Mouse (Mus musculus): ENCODE data around the gene Zfp618.

Zfp618 gene

DNA sequence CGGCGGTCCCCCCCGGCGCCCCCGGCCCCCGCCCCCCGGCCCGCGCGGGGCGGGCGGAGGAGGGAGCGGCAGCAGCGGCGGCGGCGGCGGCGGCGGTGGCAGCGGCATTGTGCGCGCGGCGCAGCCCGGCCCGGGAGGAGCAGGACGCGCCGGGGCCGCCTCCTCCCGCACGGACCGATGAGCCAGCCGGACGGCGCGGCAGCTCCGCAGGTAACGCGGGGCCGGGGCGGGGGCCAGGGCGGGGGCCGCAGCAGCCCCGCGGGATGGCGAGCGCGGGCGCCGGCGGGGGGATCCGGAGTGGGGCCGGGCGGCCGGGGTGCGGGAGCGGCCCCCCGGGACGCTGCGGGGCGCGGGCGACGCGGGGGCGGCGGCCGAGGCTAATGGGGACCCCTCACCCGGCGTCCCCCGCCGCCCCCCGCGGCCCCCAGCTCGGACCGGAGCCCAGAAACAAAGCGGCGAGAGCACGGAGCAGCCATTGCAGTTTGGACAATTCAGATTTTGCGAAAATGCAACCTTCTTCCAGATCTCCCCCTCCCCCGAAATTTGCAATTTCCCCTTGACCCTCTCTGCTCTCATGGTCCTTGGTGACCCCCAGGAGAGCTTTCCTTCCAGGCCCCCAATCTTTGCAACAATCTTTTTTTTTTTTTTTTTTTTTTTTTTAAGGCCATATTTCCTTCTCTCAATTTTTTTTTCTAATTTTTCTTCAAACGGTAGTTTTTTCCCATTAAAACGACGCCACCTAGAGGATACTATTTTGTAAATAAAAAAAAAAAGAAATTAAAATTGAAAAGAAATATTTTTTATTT lies at the start of gene Zfp618:
TSS of gene Zfp618 (plus strand) at position 77 of the 806 bp plus-strand sequence.
- DNase-seq (ENCODE audit: low read depth in 2 of 2, low spot score in 2 of 2): no peak

DNA sequence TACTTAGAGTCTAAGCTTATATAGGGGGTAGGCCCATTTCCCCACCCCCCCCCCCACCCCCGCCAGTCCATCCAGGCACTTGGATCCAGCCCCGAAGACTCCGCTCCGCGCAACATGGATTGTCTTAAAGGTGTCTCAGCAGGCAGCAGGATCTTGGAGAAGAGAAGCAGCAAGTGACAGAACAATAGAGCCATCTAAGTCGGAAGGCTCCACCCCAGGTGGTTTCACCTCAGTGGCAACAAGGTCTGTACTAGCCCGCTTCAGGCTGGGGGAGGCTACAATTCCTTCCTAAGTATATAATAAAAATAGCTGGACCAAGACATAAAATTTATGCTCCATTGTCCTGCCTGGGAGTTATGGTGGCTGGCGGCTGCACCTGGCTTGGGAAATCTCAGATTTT lies 48.3 kb upstream of the Zfp618 start:
- DNase-seq (ENCODE audit: low read depth in 2 of 2, low spot score in 2 of 2): no peak

DNA sequence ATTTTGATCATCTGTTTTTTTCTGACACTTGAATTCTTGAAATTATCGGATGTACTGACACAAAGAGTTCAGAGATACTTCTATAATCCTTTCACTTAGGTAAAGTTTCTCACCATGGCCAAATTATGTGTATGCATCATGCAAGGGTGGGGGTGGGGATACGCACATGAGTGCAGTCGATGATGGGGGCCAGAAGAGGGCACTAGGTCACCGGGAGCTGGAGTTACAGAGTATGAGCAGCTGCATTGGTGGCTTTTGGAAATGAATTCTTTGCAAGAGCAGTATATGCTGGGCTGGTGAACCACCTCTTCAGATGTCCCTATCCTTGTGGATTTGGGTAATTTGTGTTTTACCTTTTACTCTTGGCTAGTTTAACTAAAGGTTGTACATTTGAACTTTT lies 31.6 kb upstream of the Zfp618 start:
- no peak for DNase-seq (ENCODE audit: low read depth in 2 of 2, low spot score in 2 of 2)

DNA sequence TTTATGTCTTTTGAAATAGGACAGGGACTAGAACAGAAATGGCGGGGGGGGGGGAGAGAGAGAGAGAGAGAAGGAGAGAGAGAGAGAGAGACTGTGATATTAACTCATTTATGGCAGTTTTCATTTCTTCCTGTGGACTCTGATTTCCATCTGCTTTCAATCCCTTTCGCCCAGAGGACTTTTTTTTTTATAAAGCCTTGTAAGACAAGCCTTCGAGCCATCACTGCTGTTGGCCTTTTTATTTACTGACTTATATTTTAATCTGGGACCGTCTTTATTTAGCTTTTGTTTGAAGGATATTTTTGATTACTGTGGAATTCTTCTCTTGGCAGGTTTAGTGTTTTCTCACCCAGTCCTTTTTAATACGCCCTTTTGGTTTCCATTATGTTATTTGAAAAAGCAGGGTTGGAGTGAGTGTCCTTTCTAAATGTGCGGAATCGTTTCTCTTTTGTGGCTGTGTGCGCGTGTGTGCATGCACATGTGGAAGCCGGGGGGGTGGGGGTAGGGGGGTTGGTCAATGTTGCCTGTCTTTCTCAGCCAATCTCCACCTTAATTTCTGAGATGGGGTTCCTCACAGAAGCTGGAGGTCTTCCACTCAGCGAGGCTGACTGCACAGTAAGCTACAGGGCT lies 29.7 kb upstream of the Zfp618 start:
- no peak for DNase-seq (ENCODE audit: low read depth in 2 of 2, low spot score in 2 of 2)

DNA sequence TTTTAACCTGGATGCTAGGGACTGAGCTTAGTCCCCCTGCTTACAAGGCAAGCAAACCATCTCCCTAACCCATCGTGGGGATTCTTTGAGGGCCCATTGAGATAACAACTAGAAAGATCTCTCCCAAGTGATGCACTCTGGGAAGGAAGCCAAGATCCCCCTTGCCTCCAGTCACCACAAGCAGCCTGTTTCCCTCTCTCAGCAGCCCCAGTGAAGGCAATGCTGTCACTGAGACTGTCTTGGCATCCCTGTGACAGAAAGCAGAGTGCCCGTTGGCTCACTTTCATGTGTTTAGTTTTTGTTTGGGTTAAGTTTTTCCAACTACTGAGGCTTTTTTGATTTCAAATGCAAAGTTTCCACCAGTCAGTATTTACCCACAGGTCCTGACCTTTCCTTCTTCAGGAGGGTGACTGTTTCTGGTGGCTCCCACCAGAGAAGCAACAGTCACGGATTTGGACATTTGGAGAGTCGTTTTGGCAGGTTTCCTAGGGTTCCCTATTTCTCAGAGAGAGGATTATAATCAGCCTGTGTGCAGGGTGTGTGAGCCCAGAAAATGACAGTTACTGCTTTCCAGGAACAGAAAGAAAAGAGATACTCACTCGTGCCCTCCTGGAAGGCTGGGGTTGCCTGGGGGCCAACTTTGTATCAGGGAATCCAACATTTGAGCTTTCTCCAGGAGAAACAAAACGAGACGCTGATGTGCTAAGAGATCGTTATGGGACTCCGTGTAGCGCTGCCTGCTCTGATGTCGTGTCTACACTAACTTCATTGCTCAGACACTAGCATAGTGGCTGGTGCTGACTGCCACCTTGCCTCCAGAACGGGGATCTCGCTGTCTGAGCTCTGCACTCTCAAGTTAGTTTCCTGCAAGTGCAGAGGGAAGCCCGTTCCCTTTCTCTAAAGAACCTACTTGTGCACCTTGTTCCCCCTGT lies 23.1 kb upstream of the Zfp618 start:
- no peak for DNase-seq (ENCODE audit: low read depth in 2 of 2, low spot score in 2 of 2)

DNA sequence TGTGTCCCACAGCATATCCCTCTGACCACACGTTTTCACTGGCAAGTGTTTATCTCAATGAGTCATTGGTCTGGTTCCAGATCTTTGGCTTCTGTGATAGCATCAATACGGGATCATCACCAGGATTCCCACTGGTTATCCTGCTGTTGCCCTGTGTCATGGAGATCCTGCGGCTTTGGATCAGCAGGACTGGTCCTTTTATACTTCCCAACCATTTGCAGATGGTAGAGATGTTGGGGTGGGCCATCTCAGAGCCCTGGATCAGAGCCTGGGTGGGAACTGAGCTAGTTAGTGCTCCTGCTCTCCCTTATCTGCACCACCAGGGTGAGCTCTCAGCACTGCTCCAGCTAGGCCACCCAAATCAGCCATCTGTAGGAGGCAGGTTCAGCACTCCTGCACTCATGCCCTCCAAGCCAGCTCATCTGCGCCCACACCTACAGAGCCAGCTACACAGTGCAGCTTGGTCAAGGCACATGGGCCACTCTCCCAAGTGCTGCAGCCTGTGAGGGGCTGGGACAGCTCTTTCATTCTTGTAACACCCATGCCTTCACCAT lies 21.0 kb upstream of the Zfp618 start:
- DNase-seq (ENCODE audit: low read depth in 2 of 2, low spot score in 2 of 2): no peak

DNA sequence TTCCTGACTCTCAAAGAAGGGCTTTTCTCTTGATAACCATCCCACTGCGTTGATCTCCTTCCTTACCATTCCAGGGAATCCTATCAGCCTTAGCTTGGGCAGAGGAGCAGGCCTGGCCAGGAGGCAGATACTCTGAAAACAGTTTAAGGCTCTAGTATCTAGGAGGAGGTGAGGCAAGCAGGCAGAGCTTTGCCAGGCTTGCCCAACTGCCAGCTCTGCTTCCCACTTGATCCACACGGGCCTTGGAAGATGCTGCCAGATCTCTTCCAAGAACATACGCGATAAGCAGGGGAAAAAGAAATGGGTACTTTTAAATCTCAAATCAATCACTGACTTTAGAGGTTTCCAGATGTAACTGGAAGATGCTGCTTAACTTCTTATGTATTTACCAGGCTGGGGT lies 1.6 kb upstream of the Zfp618 start:
- DNase-seq (ENCODE audit: low read depth in 2 of 2, low spot score in 2 of 2): no peak

DNA sequence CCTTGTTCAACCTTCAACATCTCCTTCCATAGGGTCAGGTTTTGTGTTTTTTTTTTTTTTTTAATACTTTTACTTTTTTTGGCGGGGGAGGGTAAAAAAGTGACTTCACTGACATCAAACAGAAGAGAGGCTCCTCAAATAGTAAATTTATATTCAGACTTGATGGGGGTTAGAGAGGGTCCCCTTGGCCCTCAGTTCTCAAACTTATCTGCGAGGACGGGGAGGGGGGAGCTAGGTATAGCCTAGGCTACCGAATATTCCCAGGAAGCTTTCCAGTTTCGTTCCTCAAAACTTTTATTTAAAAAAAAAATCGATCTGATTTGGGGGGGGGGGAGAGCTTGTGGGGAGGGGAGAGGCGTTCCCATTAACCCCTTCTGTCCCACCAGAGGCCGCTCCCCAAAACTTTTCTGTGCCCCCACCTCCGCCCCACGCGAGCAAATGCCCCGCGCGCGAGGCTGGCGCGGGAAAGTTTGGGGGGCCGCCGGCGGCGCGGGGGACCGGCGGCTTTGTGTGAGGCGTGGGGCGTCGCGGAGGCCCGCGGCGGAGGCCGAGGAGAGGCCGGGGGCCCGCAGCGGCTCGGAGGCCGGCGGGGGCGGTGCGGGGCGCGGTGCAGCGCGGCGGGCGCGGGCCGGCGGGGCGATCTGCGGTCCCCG lies 403 bp upstream of the Zfp618 start:
- no peak for DNase-seq (ENCODE audit: low read depth in 2 of 2, low spot score in 2 of 2)

DNA sequence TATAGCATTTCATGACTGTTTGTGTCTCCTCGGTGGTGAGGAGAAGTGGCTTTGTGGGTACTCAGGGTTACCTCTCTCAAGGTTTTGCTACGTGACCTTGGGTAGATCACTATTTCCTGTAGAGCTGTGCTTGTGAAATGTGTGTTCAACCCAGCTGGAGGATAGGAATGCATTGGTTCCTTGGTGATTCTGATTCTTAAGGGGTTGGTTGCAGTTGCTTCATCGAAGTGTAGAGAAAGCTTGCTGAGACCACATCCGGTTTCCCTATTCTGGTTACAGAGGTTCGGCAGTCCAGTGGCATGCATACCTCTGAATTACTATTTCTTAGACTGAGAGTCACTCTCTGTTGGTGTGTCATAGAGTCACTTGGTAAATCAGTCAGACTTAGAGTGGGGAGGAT lies 4.2 kb downstream of the Zfp618 start:
- no peak for DNase-seq (ENCODE audit: low read depth in 2 of 2, low spot score in 2 of 2)

DNA sequence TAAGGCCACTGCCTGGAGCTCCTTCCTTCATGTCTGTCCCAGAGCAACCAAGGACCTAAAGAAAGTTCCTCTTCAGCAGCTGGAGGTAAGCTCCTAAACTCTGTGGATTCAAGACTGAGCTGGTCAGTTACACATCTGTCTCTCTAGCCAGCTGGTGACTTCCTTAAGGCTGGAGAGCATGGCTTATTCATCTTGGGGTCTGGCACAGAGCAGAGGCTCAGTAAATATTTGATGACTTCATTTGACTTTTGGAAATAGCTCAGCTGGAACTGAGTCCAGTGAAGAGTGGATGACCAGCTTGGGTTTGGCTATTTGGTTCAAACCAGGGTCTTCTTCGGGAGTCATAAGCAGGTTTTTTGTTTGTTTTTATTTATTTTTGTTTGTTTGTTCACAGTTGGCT lies 6.6 kb downstream of the Zfp618 start:
- no peak for DNase-seq (ENCODE audit: low read depth in 2 of 2, low spot score in 2 of 2)

DNA sequence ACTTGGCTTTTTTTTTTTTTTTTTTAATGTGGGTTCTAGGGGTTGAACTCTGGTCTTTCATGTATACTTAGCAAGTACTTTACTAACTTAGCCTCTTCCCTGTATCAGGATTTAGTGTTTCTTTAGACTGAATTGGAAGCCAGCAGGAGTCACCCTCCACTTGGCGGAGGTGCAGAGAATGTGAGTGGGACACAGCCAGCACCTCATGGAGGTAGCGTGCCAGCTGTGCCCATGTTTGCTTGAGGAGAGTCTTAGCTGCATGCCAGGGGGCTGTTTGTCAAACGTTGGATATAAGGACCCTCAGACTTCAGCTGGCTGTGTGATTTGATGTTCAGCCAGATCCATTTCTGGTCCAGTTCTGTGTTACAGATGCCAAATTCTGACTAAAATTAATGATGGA lies 7.7 kb downstream of the Zfp618 start:
- DNase-seq (ENCODE audit: low read depth in 2 of 2, low spot score in 2 of 2): no peak

DNA sequence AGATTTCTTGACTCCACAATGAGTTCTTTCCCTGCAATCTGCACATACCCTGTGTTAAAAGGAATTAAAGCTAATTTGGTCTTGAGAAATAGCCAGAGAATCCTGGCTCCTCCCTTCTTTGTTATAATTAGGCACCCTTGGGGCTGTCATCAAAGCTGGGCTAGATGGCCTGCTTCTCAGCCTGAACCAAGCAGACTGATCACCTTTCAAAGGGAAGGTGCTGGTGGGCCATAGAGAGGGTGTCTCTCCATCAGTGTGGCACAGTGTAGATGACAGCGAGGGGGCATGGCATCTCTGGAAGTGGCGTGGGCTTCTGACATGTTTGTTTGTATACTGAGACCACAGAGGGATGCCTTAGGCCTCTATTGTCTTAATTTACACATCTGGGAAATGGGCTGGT lies 9.5 kb downstream of the Zfp618 start:
- no peak for DNase-seq (ENCODE audit: low read depth in 2 of 2, low spot score in 2 of 2)

DNA sequence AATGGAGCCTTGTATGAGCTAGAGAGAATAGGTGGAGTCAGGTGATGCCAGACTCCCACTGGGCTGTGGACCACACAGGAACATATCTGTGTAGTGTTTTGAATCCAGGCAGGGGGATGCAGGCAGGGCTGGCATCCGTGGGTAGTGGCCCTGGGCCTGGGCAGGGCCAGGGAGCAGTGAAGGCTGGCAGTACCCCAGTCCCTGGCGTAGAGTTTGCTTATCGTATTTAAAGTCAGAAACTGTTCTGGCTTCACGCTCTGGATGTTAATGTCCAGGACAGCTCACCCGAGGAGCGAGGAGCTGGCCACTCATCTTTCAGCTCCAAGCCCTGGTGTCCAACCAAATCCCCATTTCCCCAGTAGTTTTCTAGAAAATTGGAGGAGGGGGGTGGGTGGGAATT lies 10.2 kb downstream of the Zfp618 start:
- no peak for DNase-seq (ENCODE audit: low read depth in 2 of 2, low spot score in 2 of 2)

DNA sequence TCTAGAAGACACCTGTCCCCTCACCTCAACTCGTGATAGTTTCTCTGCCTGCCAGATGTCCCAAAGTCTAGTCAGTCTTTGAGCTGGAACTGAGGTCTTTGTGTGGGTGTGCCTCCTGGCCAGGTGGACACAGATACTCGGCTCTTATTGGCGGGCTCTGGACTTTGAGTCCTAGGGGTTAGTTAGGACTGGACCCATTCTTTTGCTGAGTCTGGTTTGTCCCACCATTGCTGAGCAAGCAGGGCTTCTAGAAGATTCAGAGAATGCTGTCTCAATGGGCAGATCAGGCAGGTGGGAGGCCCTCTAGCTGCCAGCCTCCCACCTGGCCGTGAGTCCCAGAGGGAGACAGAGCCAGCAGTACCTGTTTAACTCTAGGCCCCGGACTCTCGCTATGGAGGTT lies 12.1 kb downstream of the Zfp618 start:
- DNase-seq (ENCODE audit: low read depth in 2 of 2, low spot score in 2 of 2): no peak

DNA sequence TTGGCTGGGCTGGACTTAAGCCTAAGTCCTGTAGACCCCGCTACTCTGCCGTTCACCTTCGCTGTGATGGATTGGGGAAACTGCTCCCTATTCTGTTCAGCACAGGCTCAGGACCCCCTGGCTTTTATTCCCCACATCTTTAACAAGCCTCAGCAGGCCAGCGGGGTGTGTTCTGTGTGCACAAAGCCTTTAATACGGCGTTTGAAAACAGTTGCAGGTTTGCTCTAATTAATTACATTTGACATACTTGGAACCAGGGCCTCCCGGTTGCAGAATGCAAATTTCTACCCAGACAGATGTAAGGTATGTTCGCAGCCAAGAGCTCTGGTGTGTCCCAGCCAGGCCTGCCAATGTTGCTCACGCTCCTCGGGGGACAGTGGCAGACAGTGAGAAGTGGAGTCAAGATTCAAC lies 13.1 kb downstream of the Zfp618 start:
- DNase-seq (ENCODE audit: low read depth in 2 of 2, low spot score in 2 of 2): no peak

DNA sequence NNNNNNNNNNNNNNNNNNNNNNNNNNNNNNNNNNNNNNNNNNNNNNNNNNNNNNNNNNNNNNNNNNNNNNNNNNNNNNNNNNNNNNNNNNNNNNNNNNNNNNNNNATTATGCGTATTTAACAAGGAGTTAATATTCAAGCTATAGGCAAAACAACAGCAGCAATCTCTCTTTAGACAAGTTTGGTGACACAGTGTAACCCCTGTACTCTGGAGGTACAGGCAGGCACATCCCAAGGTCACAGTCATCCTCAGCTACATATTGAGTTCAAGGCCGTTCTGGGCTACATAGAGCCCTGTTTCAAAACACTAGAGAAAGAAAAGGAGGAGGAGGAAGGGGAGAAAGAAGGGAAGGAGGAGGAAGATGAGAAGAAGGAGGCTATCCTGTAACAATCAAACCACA lies 16.2 kb downstream of the Zfp618 start:
- no peak for DNase-seq (ENCODE audit: low read depth in 2 of 2, low spot score in 2 of 2)

DNA sequence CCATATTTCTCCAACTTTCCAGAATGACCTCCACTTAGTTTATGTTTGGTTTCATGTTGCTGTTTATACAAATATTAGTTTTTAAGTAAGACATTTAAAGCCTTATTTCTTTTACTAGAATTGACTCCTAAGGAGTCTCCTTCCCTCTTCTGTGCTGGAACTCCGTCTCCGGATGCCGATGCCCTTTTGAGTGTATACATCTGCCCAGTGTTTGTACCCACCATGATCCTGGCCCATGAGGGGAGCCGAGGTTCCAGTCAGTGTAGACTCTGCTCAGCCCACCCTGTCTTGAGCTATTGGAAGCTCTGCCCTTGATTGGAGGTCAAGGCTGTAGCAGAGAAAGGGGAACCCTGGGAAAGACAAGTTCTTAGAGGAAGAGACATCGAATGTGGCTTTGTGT lies 18.2 kb downstream of the Zfp618 start:
- no peak for DNase-seq (ENCODE audit: low read depth in 2 of 2, low spot score in 2 of 2)

DNA sequence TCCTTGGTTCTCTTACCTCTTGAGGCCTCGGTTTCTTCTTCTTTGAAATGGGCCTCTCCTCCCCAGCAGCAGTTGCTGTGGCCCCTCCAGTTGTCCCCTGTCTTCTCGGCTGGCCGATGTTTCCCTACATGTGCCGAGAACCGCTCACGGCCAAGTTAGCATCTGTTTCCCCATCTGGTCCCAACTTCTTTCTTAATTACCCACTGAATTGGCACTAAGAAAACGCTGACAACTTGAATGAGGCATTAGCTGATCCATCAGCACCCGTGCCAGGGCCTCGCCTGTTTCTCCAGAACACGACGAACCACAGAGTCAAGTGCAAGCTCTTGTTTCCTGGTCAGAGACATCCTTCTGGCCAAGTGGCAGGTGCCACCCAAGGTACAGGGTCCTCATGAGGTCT lies 26.0 kb downstream of the Zfp618 start:
- no peak for DNase-seq (ENCODE audit: low read depth in 2 of 2, low spot score in 2 of 2)

DNA sequence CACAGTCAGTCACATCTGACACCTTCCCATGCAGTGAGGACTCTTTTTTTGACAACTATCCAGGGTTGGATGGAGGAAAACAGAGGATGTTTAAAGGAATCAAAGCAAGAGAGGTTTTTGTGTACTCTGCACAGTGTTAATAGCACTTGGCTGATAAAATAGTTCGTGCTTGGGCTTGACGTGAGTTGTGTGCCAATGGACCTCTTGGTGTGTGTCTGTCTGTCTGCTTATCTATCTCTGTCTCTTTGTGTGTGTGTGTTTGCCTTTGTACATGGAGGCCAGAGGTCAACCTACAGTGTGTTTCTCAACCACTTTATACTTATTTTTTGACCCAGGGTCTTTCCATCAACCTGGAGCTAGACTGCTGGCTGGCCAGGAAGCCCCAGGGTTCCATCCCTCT lies 27.8 kb downstream of the Zfp618 start:
- no peak for DNase-seq (ENCODE audit: low read depth in 2 of 2, low spot score in 2 of 2)

DNA sequence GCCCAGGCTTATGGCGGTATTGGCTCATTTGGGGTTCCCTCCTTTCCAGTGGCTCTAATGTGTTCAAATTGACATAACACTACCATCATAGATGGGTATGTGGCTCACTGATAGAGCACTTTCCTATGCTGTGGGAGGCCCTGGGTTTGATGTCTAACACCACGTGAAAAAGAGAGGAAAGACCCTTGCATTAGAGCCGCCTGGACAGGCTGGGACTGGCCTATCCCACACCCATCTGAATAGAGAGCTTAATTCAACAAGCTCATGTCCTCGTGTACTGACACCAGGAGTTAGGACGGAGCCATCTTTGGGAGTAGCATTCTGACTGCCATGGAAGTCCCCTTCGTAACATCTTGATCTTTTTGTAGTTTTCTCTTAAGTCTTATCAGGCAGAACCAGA lies 32.2 kb downstream of the Zfp618 start:
- no peak for DNase-seq (ENCODE audit: low read depth in 2 of 2, low spot score in 2 of 2)

DNA sequence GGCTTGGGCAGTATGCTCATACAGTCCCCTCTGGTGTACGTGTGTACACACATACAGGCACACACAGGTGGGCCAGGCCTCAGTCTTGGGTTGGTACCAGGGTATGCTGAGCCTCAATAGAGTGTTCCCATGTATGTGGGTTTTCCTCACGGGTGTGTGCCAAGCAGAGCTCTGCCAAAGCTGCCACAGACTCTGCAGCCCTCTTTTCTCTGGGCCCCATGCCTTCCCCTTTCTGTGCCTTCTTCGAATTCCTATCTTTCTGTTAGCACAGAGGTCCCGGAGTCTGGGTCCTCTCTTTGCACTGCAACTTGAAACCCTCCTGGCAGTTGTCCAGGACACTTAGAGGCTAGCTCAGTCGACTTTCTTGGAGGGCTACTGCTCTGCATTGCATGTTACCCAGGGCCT lies 33.1 kb downstream of the Zfp618 start:
- no peak for DNase-seq (ENCODE audit: low read depth in 2 of 2, low spot score in 2 of 2)
